Mouse (Mus musculus) frontal cortex, postnatal 10 days (tissue): Measurements from ENCODE around the gene Tprn.

Source experiments
- DNase-seq, 2 experiments: peaks; one replicate each; pipeline ENCODE4 v3.0.0; 2022; ENCODE audit warnings: low spot score in 2 of 2, mixed read lengths in 1 of 2

The Tprn gene

GRCm38 (mm10) chr2:25292054-25292544 is 29.7 kb downstream of the Tprn start:
- DNase-seq, result peak in 1 of 2 experiments; percentile 33

DNA sequence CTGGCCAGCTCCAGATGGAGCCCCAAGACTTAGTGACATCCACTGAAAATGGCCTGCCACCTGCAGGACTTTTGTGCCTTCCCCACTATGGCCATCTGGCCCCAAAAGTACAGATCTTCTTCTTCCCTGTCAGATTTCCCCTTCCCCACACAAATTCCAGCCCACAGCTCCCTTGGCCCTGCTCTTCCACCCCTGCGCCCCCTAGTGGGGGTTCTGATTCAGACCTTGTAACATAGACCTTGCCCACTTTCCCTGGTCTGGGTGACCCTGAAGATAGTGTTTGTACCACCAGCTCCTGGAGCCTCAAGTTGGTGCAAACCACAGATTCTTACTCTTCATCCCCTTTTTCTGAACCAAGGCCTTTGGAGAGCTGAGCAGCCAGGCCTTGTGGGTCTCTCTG is 30.4 kb downstream of the Tprn start:
- peak in 1 of 2 experiments; percentile 61 for DNase-seq

DNA sequence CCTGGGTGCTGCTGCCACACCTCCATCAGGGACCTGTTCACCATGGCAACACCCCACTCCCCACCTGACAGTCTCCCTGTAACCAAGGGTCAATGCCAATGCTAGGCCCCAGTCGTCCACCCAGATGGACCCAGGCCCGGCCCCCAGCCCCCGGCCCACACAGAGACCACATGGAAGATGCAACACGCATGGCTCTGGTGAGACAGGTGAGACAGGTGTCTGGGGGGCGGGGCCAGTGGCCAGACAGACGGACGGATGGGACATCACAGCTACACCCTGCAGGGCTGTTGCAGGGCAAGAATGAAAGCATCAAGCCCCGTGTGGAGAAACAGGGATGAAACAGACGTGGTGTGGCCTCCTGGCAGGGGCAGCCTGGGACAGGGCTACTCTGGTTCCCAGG is 31.3 kb downstream of the Tprn start:
- peak in 1 of 2 experiments; percentile 20 for DNase-seq

DNA sequence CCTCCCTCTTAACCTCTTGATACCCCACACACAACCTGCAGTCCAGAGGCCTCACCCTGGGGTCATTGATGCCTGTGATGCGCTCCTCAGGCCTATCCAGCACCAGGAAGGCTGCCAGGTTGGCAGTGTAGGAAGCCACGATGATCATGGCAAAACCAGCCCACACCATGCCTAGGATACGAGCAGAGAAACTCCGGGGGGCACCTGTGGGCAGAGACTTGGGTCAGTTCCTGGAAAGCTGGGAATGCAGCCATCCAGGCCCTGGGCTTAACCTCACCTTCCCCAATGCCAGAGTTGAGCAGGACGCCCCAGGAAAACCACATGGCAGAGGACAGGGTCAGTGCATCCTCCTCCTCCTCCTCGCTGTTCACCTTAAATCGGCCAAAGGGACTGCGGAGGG is 34.7 kb downstream of the Tprn start:
- peak in 1 of 2 experiments; percentile 8 for DNase-seq

GRCm38 (mm10) chr2:25298046-25298445 is 35.6 kb downstream of the Tprn start:
- no peak for DNase-seq

GRCm38 (mm10) chr2:25303452-25303851 is 41.0 kb downstream of the Tprn start:
- no peak for DNase-seq

DNA sequence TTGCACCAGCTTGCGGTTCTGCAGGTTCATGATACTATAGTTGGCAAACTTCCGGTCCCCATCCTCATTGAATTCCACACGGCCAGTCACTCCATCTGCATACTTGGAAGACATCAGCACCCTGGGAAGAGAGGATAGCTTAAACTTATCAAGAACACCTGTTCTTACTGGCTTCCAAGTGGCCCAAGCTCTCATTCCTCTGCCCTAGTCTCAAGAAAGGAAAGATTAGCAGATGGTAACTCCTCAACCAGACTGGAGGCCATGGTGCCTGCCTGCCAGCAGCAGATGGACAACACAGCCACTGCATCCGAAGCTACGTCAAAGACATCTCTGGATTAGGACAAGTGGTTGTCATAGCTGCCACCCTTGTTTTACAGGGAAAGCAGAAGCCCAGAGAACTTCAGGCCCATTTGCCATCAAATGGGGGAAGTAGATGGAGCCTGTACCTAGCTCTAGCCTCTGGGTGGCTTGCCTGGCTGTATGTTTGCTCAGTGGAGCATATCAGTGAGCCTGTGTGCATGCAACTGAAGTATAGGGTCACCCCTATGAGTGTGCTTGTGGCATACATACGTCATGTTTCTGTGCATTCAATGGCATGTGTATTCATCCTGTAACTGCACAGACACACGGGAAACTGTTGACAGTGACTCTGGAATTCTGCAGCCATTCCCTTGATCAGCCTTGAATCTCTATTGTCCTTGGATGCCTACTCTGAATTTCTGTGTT is 41.7 kb downstream of the Tprn start:
- DNase-seq, result no peak

- DNase-seq, result peak in 1 of 2 experiments; percentile 58
Observed at GRCm38 (mm10) chr2:25304657-25305541, 42.5 kb downstream of the Tprn start.

GRCm38 (mm10) chr2:25305587-25306359 is 43.4 kb downstream of the Tprn start:
- peak in 1 of 2 experiments; percentile 5 for DNase-seq

DNA sequence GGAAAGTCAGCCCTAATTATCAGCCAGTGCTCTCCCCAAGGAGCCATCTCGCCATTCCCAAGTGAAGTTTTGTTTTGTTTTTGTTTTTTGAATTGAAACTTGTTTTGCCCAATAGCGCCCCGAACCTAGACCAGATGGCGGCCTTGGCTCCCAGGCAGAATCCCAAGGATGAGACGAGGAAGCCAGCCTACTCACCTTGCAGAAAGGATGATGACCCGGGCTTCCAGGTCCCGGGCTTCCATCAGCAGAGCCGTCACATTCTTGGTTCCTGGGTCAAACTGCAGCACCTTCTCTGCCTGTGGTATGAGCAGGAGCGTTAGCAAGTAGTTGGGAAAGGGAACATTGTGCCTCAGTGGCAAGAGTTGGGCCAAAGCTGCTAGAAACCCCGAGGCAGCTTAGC is 47.8 kb downstream of the Tprn start:
- peak in 1 of 2 experiments; percentile 4 for DNase-seq

- no peak for DNase-seq
Observed at GRCm38 (mm10) chr2:25310969-25311368, 48.6 kb downstream of the Tprn start.

- no peak for DNase-seq
Observed at GRCm38 (mm10) chr2:25311491-25311891, 49.1 kb downstream of the Tprn start.

GRCm38 (mm10) chr2:25318119-25318966 is 55.9 kb downstream of the Tprn start:
- DNase-seq, result peak; percentile 28 to 50

DNA sequence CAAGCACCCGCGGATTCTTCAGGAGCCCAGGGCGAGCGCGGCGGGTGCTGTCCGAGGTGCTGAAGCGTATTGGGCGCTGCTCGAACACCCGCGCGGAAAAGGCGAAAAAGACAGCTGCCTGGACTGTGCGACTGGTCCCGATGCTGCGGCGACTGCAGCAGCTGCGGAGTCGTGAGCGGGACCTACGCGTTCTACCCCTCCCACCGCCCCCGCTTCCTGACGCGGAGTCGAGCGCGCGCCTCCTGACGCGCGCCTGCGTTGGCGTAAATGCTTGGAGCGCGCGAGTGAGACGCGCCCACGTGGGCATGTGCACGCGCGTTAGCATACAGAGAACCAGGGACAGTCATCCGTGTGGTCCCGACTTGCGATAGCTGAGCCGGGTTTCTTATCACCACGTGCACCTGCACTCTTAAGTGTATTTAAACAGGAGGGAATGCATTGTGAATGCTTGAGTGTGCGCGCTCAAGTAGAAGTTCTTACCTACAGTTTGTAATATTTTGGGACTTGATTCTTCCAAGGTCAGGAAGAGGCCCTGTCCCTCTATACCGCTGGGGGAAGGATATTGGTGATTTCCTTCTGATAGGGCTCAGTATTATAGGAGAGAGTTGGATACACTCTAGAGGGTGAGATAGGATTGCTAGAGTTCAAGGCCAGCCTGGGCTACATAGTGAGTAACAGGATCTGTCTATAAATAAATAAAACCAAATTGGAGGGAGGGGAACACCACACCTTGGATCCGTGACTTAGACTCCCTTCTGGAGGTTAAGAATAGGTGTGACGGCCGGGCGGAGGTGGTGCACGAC is 56.8 kb downstream of the Tprn start, which contains the start of gene Grin1:
TSS of gene Grin1 (minus strand) at position 217 of the 803 bp plus-strand sequence.
- peak; percentile 86 to 87 for DNase-seq
